Mouse (Mus musculus) monocyte, adult 5-6 weeks (primary cell): ENCODE measurements at regions not wholly inside any gene's neighbourhood (a gene's known extent, or its start where the extent isn't known, plus 50 kb on each side); places are given as distances from the start of the nearest gene placed in this dataset.
"Not testable (repeated sequence)": the region's sequence is repeated elsewhere in the genome, so short reads cannot be mapped to it uniquely, and the experiment has no call there.

ENCODE experiments used
- ATAC-seq: fragments of 153-309, 156-312 bp; replicated peaks from 2 replicates; pipeline ENCODE4 v1.8.0; 2017; ENCODE audit warnings: mild to moderate bottlenecking; ENCODE audit not compliant: low TSS enrichment, insufficient number of reproducible peaks, severe bottlenecking, poor library complexity, low FRiP score

DNA sequence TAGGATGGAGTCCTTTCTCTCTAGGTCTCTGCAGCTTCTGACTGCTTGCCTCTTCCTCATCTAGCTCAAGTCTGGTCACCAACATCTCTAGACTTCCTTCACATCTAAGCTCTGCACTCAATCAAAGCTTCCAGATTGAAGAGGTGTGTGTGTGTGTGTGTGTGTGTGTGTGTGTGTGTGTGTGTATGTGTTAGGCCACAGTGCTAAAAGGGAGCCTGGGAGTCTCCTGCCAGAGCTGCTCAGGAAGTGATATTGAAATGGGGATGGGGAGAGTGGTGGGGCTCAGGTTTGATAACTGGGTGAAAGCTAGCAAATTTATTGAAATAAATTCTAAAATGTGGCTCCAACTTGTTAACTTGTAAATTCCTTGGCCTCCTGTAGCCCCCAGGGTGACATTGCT is 73.3 kb downstream of the Gm31371 start:
- not testable (repeated sequence) for ATAC-seq

DNA sequence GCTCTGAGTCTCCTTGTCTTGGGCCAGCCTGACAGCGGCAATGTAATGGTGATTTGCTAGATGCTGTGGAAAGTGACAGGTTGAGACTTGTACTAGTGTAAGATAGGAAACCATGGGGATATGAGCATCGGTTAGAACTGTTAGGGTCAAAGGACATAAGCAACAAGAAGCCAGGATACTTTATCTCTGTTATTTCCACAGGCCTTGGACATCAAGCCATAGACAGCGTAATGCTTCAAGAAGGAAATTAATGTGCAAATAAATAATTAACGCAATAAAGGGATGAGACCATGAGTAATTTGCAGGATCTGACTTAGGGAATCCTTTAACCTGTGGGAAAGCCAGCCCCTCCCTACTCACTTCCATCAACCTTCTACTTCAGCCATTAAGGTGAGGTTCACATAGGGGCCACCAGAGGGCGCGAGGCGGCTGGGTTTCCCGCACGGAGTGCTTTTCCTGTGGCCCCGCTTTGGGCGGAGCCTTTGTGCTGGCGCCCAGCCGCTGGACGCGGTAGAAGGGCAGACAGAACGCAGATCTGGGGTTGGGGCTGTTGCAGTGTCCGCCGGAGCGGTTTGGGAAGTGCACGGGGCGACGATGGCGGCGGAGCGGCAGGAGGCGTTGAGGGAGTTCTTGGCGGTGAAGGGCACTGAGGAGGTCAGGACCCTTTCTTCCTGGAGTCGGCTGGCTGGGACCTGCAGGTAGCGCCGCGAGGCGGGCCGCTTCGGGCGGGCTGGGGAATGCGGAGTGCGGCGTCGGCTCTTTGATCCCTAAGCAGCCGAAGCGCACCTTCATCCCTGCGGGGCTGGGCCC is 76.5 kb downstream of the Gm31371 start:
- ATAC-seq: peak; percentile 59; the same call in 1 of the 2 replicates

DNA sequence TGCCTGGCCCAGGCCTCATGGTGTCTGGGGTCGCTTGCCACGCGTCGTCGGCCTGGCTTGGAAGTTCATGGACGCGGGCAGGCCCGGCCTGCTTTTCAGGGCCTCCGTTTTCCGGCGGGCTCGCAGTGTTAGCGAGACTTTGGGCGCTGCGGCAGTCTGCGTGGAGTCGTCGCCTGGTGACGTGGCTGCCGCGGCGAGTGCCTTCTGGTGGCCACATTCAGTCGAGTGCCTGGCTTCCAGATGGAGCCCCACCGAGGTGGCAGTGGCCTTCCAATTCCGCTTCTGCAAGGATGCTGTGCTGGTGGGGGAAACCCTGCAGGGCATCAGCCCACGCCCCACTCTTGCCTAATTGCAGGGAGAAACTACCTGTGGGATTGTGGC is 77.1 kb downstream of the Gm31371 start:
- not testable (repeated sequence) for ATAC-seq

DNA sequence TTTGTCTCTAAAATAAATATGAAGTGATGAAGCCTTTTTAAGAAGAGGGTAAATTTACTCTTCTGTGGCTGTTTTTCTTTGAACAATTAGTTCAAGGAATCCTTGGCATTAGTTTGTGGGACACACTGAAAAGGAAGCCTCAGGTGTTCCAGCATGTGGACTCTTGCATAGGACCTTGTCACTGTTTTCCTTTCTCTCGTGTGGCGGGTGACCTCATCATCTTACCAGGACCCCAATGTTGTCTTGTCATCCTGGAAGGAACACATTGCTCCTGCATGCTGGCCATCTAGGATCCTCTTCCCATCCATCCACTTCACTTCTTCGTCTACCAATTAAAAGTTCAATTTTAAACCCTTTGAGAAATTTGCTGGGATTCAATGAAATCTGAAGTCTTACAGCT is 104.9 kb downstream of the Gm31371 start:
- ATAC-seq: not testable (repeated sequence)

DNA sequence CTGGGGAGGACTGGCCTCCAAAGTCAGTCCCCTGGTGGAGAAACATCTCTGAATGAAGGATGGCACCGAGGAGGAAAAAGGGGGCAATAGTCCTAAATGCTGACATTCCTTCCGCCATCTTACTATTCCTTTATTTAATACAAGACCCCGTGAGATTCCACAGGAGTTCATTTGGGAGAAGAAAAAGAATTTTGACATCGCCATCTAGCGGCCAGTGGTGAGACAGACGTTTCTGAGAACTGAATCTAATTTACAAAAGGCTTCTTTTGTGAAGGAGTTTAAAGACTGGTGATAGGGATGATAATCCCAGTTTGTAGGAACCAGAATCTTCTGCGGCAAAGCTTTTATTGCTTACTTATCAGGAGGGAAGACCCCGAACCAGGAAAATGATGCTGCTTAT is 107.8 kb downstream of the Gm31371 start:
- not testable (repeated sequence) for ATAC-seq

DNA sequence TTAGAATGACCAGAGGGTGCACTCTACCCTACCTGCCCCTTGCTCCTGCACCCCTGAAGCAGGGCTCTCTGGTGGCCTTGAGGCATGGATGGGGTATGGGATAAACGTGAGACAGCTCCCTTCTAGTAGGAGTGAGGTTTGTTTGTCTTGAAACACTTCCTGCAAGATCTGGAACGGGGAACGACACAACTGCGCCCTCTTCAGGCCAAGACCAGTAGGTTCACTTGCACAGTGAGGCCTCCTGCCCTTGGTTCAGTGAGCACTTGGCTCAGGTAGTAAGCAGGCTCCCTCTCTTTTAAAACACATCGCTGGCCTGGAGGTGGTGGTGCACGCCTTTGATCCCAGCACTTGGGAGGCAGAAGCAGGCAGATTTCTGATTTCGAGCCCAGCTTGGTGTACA is 110.1 kb downstream of the Gm31371 start:
- not testable (repeated sequence) for ATAC-seq

DNA sequence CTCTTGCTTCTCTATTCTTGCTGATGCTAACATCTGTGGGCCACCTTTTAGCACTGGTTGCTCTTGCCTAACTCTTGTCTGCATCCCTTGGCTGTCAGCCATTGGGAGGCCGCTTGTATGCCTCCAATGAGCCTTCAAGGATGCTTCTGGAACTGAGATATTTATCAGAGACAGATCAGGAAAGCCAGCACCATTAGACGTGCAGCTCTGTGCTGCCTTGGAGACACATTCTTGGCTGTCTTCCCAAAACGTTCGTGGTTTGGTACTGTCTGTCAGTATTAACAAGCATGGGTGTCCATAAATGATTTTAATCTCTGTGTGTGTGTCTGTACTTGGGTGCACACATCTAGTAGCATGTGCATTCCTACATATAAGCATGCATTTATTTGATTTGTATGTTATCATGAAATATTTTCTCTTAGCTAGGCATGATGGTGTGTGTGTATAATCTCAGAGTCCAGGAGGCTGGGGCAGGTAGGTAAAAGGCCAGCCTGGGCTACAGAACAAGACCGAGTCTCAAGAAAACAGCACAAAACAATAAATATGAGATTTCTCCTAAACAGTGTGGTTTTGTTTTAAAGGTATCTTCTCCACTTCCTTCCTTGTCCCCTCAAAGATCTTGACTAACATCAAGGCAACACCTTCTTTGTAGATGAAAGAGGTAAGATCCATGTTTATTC is 111.4 kb downstream of the Gm31371 start:
- ATAC-seq: not testable (repeated sequence)

DNA sequence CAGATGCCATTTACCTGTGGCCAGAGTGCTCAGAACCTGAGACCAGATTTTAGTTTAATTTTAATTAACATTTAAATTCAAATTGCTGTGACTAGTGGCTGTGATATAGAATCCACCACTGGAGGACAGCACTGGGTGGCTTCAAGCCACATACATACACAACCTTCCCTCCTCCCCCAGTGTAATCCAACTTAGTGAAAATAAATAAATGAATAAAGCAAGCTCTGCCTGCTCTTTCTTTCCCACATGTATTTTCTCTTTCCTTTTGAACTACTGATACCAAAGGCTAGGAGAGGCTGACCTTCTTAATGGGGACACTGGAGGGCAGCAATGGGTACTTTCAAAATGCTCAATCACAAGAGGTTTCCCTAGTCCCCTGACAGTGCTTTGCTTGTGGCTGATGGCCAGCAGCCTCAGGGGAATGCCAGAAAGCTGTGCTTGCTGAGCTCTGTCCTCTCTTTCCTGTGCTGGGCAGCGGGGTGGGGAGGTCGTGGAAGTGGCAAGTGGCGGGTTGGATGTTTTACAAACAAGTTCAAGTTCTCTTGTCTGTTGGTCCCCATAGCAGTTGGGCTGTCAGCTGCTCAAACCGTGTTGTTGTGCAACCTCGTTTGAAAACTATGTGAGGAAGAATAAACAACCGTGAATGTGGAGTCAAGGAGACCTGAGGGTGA is 112.4 kb downstream of the Gm31371 start:
- not testable (repeated sequence) for ATAC-seq

DNA sequence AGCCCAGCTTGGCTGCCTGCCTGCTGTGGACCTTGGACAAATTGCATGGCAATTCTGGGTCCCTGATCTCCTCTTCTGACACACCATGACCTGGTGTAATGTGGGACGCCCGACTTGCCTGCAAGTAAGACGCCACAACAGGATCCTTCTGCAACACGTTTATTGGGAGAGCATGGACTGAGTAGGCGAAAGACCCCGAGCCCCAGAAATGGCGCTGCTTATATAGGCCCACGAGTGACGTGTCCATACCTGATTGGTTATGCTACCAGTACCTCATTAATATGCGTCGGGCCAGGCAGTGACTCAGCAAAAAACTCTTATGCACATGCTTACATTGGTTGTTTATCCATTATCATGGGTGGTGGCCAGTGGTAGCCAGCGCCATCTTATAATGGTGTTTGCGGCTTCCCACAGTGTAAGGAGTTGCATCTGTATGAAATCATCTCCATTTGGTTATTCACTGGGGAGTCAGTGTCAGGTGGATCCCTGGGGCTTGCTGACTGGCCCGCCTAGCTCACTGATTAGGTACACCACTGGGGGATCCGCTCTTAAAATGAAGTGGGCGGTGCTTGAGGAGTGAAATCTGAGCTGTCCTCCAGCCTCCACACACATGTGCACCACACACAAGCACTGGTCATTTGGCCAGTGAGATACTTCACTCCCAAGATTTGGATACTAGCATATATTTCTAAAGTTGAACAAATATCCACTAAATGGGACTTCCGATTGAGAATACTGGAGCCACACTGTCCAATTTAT is 113.1 kb downstream of the Gm31371 start:
- not testable (repeated sequence) for ATAC-seq

DNA sequence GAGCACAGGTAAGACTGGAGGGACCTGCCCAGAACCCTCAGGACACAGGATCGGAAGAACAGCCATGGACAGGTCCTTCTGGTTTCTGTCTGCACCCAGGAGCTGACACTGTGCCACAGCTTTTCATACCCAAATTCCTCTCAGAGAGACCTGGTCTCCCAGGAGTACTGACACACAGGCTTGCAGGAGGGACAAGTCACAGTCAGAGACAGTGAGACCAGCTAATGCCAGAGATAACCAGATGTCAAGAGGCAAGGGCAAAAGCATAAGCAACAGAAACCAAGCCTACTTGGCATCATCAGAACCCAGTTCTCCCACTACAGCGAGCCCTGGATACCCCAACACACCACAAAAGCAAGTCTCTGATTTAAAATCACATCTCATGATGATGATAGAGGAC is 122.3 kb downstream of the Gm31371 start:
- not testable (repeated sequence) for ATAC-seq

DNA sequence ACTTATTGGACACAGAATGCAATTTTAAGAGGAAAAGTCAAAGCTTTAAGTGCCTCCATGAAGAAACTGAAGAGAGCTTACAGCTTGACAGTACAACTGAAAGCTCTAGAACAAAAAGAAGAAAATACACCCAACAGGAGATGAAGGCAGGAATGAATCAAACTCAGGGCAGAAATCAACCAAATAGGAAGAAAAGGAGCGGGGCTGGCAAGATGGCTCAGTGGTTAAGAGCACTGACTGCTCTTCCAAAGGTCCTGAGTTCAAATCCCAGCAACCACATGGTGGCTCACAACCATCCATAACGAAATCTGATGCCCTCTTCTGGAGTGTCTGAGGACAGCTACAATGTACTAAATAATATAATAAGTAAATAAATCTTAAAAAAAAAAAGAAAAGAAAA is 124.8 kb downstream of the Gm31371 start:
- not testable (repeated sequence) for ATAC-seq

DNA sequence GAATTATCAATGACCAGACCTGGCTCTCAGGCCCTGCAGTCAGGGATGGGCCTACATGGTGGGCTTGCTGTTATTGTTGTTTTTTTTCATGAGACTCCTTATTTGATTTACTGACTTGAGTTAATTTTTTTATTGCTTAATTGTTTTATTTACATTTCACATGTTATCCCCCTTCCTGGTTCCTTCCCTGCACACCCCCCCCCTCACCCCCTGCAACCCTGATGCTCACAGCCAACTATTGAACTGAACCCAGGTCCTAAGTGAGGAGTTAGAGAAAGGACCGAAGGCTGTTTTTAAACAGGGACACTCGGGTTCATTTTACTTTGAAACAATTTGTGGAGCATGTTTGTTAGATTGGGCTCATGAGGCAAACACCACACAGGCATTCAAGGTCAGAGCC is 126.9 kb downstream of the Gm31371 start:
- not testable (repeated sequence) for ATAC-seq

DNA sequence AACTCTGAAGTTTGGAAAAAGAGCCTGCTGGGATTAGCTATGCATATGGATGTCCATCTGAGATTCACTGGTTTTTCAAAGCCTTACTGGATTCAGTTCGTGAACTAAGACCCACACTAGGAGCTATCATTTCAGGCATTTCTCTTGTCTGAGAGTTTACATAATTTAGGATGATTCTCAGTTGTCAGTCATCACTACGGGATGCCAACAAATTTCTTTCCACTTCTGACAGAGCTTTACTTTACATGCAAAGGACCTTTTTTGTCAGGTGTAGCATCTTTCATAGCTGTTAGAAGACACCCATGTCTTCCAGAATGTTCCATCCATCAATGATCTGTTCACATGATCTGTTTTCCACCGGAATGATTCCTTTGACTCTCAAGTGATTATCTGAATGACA is 154.4 kb downstream of the Gm31371 start:
- not testable (repeated sequence) for ATAC-seq

DNA sequence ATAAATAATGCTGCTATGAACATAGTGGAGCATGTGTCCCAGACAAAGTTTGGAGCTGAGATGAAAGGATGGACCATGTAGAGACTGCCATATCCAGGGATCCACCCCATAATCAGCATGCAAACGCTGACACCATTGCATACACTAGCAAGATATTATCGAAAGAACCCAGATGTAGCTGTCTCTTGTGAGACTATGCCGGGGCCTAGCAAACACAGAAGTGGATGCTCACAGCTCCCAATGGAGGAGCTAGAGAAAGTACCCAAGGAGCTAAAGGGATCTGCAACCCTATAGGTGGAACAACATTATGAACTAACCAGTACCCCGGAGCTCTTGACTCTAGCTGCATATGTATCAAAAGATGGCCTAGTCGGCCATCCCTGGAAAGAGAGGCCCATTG is 194.9 kb downstream of the Gm31371 start:
- ATAC-seq: not testable (repeated sequence)

DNA sequence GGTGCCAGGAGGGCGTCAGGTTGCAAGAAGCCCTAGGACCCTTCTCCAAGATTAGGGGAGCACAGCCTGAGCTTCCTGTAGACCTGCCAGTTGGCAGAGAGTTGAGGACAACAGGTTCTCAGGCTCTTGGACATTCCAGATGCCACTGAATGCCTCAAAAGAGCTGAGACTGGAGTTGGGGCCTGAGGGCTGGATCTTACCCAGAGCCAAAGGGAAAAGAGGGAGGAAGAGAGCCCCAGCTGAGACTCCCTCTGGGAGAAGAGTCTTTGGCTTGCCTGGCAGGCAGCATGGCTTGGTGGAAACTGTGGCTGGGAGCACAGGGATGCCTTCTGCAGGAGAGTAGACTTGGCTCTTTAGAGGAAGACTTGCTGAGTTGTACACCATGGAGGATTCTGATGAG is 197.0 kb downstream of the Gm31371 start:
- not testable (repeated sequence) for ATAC-seq

DNA sequence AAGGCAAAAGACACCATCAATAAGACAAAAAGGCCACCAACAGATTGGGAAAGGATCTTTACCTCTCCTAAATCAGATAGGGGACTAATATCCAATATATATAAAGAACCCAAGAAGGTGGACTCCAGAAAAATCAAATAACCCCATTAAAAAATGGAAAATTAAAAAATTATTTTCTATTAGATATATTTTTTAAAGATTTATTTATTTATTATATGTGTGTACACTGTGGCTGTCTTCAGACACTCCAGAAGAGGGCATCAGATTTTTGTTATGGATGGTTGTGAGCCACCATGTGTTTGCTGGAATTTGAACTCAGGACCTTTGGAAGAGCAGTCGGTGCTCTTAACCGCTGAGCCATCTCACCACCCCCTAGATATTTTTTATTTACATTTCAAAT is 199.2 kb downstream of the Gm31371 start:
- ATAC-seq: not testable (repeated sequence)

DNA sequence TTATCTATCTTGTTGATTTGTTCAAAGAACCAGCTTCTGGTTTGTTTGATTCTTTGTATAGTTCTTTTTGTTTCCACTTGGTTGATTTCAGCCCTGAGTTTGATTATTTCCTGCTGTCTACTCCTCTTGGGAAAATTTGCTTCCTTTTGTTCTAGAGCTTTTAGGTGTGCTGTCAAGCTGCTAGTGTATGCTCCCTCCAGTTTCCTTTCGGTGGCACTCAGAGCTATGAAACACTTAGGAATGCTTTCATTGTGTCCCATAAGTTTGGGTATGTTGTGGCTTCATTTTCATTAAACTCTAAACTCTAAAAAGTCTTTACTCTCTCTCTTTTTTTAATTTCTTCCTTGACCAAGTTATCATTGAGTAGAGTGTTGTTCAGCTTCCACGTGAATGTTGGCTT is 204.0 kb downstream of the Gm31371 start:
- ATAC-seq: not testable (repeated sequence)

DNA sequence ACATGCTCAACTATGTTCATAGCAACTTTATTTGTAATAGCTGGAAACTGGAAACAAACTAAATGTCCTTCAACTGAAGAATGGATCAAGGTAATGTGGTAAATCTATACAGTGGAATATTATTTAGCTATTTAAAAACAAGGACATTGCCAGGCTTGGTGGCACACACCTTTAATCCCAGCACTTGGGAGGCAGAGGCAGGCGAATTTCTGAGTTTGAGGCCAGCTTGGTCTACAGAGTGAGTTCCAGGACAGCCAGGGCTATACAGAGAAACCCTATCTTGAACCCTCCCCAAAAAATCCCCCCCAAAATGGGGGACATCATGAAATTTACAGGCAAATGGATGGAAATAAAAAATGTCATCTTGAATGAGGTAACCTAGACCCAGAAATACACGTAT is 213.6 kb downstream of the Gm31371 start:
- ATAC-seq: not testable (repeated sequence)

DNA sequence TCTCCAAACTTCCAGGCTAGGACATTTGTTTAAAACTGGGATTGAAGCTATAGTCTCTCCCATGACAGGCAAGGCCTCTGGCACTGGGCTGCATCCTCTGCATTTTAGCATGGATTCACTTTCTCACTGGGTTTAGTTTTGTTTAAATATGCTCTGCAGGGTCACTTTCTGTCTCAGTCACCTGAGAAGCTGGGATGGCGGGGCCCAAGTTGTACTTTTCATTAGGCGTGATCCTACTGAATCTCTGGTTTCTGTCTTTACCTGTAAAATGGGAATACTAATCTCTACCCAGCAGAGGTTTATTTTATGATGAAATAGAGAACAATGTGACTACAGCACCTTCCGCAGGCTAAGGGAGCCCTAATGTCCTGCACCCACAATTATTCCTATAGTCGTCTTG is 216.4 kb downstream of the Gm31371 start:
- ATAC-seq: not testable (repeated sequence)
